Mouse (Mus musculus) heart, postnatal 0 days (tissue): ENCODE results near the gene Scgb2a2. TPM values are rescaled to one million over a fixed set of nuclear protein-coding genes. Genes with fewer than 3 reads are reported as not detected.
"Not testable (repeated sequence)": the region's sequence is repeated elsewhere in the genome, so short reads cannot be mapped to it uniquely, and the experiment has no call there.

Source experiments
- ATAC-seq: fragments of 200-750 bp; cut with Nextera tagmentation; 2 replicates; pipeline ENCODE4 v1.8.0; 2017; ENCODE audit warnings: low read depth, moderate number of reproducible peaks, moderate library complexity; ENCODE audit not compliant: insufficient read depth
- DNase-seq: peaks from one replicate; pipeline ENCODE4 v3.0.0-alpha.2; 2016; ENCODE audit warnings: low spot score
- H3K27ac ChIP-seq: fragments of 300-500 bp; sonication (generic); 2 replicates; pipeline ENCODE4 v1.5.1; 2014; ENCODE audit warnings: low read depth, mild to moderate bottlenecking
- H3K27me3 ChIP-seq: fragments of 300-500 bp; sonication (generic); 2 replicates; pipeline ENCODE4 v1.6.1; 2014; ENCODE audit warnings: low read length, mixed read lengths; ENCODE audit not compliant: control insufficient read depth, insufficient read depth
- H3K36me3 ChIP-seq: fragments of 300-500 bp; sonication (generic); replicated peaks from 2 replicates; pipeline ENCODE4 v1.6.1; 2014; ENCODE audit warnings: low read length, mixed read lengths; ENCODE audit not compliant: control insufficient read depth, insufficient read depth
- H3K4me1 ChIP-seq: fragments of 300-500 bp; sonication (generic); 2 replicates; pipeline ENCODE4 v1.6.1; 2014; ENCODE audit warnings: antibody characterized with exemption; ENCODE audit not compliant: control insufficient read depth, insufficient read depth
- H3K4me2 ChIP-seq: fragments of 300-500 bp; sonication (generic); 2 replicates; pipeline ENCODE4 v1.6.1; 2014; ENCODE audit warnings: low read depth, mild to moderate bottlenecking, low read length, moderate library complexity
- H3K4me3 ChIP-seq: fragments of 300-500 bp; sonication (generic); 2 replicates; pipeline ENCODE4 v1.5.1; 2014; ENCODE audit warnings: low read depth, low read length
- H3K9ac ChIP-seq: fragments of 300-500 bp; sonication (generic); replicated peaks from 2 replicates; pipeline ENCODE4 v1.6.1; 2014; ENCODE audit warnings: low read depth, low read length, mixed read lengths
- H3K9me3 ChIP-seq: fragments of 300-500 bp; sonication (generic); replicated peaks from 2 replicates; pipeline ENCODE4 v1.6.1; 2016; ENCODE audit warnings: low read length; ENCODE audit not compliant: control insufficient read depth
- CTCF ChIP-seq: IDR thresholded peaks from 2 replicates; pipeline ENCODE4 v1.5.1; 2016; ENCODE audit warnings: antibody characterized with exemption, control low read depth, low read depth
- EP300 ChIP-seq: IDR thresholded peaks from 2 replicates; pipeline ENCODE4 v1.6.1; 2016; ENCODE audit warnings: antibody characterized with exemption, low read depth
- WGBS: fragments of 180-500 bp; shearing (Covaris S2); extraction: QIAGEN DNeasy Blood & Tissue Kit; methylation state at CpG from one replicate; pipeline ENCODE4 v1.1.7; 2014; 5-methylcytosine and 5-hydroxymethylcytosine counted together
- microRNA-seq: library from miRNA; unstranded; fragments of <30 nt; microRNA quantifications from one replicate; pipeline ENCODE4, GENCODE M21; 2016
- polyA plus RNA-seq: library from polyadenylated mRNA; unstranded; fragments of >200 nt; fragmentation: Nextera tagmentation; extraction: Ambion mirVana; gene quantifications from 2 replicates; pipeline ENCODE4 v1.2.1, GENCODE M21; 2015
- total RNA-seq: library from RNA; depleted of rRNA; stranded (reverse); fragments of >200 nt; gene quantifications from 2 replicates; pipeline ENCODE4 v1.2.3, GENCODE M21; 2014; ENCODE audit warnings: low replicate concordance; rRNA removed

Scgb2a2 gene
- total and polyA plus RNA-seq, 2 experiments from 2014 or later: not detected

GRCm38 (mm10) chr19:9898339-9899066 lies 51.1 kb downstream of the Scgb2a2 start:
- TF ChIP-seq EP300 (no peak), CTCF (no peak)
- no peak for ATAC-seq
- Histone ChIP-seq H3K36me3 (peaks cover 20% of the 10 kb centered on the region), H3K27ac (peak overlapping the region; percentile 86), H3K4me2 (peak overlapping the region; percentile 82), H3K9ac (peak overlapping the region; percentile 78), H3K9me3 (no peaks in the 10 kb centered on the region), H3K4me3 (peak overlapping the region; percentile 90), H3K27me3 (no peaks in the 10 kb centered on the region), H3K4me1 (peaks cover 14% of the 10 kb centered on the region)
- WGBS: 7% methylated on average over 17 of the region's 17 CpGs
- peak; percentile 16 for DNase-seq

GRCm38 (mm10) chr19:9899072-9899779 lies 51.9 kb downstream of the Scgb2a2 start, which contains the start of gene Incenp:
Incenp (minus strand) TSS chr19:9899551.
- Histone ChIP-seq H3K4me2 (peak within 1 kb of the TSS; percentile 82), H3K36me3 (peaks cover 13% of the 10 kb centered on the region), H3K27me3 (no peaks in the 10 kb centered on the region), H3K4me3 (peak within 1 kb of the TSS; percentile 90), H3K9me3 (no peaks in the 10 kb centered on the region), H3K27ac (peak within 1 kb of the TSS; percentile 86), H3K9ac (peak within 1 kb of the TSS; percentile 78), H3K4me1 (peaks cover 14% of the 10 kb centered on the region)
- ATAC-seq (peak; percentile 98), DNase-seq (peak; percentile 99)
- under 1% methylated on average over 58 of the region's 58 CpGs for whole genome bisulfite sequencing
- TF ChIP-seq CTCF (no peak), EP300 (0 out of 2 replicates have a peak, but pooled peaks have one; percentile 15)

- H3K4me3 ChIP-seq: peak overlapping the region; percentile 90
- H3K9me3 ChIP-seq: no peaks in the 10 kb centered on the region
- DNase-seq (no peak), ATAC-seq (peak; percentile 52)
- no peaks in the 10 kb centered on the region for H3K27me3 ChIP-seq
- H3K9ac ChIP-seq: peak overlapping the region; percentile 50
- peaks cover 8% of the 10 kb centered on the region for H3K36me3 ChIP-seq
- peak overlapping the region; percentile 86 for H3K27ac ChIP-seq
- peak overlapping the region; percentile 63 for H3K4me2 ChIP-seq
- WGBS: 8% methylated on average over 10 of the region's 10 CpGs
- H3K4me1 ChIP-seq: peaks cover 14% of the 10 kb centered on the region
- TF ChIP-seq EP300 (no peak), CTCF (no peak)
These were observed 52.4 kb downstream of the Scgb2a2 start for GRCm38 (mm10) chr19:9899780-9900146.

- not testable (repeated sequence) for H3K4me2 ChIP-seq, H3K4me3 ChIP-seq, H3K9me3 ChIP-seq, H3K27me3 ChIP-seq, H3K27ac ChIP-seq, H3K36me3 ChIP-seq, DNase-seq, ATAC-seq, H3K9ac ChIP-seq
- peaks cover 14% of the 10 kb centered on the region for H3K4me1 ChIP-seq
- 93% methylated on average over 2 of the region's 2 CpGs for WGBS
These were observed 53.3 kb downstream of the Scgb2a2 start for GRCm38 (mm10) chr19:9900696-9901095.

Small RNA genes lying within 50 kb of the gene (microRNA-seq; reads per million reads assigned to microRNA genes)
- gene Gm22369: not detected

Other genes with a start within 250 kb of the Scgb2a2 start
- 14.6 and 27.3 TPM in 2 replicates for gene Incenp, start 52.0 kb downstream of the Scgb2a2 start, total RNA-seq
- 16.1 and 17.3 TPM in 2 replicates for gene Incenp, start 52.0 kb downstream of the Scgb2a2 start, polyA plus RNA-seq
- 396 and 524 TPM in 2 replicates for gene Fth1, start 133.0 kb downstream of the Scgb2a2 start, total RNA-seq
- gene Fth1, start 133.0 kb downstream of the Scgb2a2 start, polyA plus RNA-seq: 3,148 and 3,286 TPM in 2 replicates
- not detected in 2 replicates for gene Best1, start 154.1 kb downstream of the Scgb2a2 start, total RNA-seq
- gene Best1, start 154.1 kb downstream of the Scgb2a2 start, polyA plus RNA-seq: 0.26 and 0.33 TPM in 2 replicates
- 16.3 and 27.4 TPM in 2 replicates for gene Rab3il1, start 154.1 kb downstream of the Scgb2a2 start, total RNA-seq
- 17.9 and 20.7 TPM in 2 replicates for gene Rab3il1, start 154.1 kb downstream of the Scgb2a2 start, polyA plus RNA-seq
- 106 and 156 TPM in 2 replicates for gene Fads3, start 194.0 kb downstream of the Scgb2a2 start, total RNA-seq
- 21.4 and 23.3 TPM in 2 replicates for gene Fads3, start 194.0 kb downstream of the Scgb2a2 start, polyA plus RNA-seq